Mouse (Mus musculus): ENCODE results near the gene Mybpc2. TPM values are rescaled to one million over a fixed set of nuclear protein-coding genes. Genes with fewer than 3 reads are reported as not detected.

Gene Mybpc2
- total RNA-seq, 1 experiment = 0.80 TPM

- in situ Hi-C loops (cut with MboI; ENCODE audit: low sequenced_read_pairs in 2 of 2, unreplicated experiment in 2 of 2) = no loop called here
- no peak for DNase-seq (ENCODE audit: low read depth, low spot score)
- TF ChIP-seq CHD2 (IDR thresholded peaks at IDR 0.05; ENCODE audit: low read depth, low read length) = no peak
- TF ChIP-seq ZC3H11A (IDR thresholded peaks at IDR 0.05; ENCODE audit: borderline replicate concordance, low read depth, low read length) = no peak
- TF ChIP-seq HCFC1 (IDR thresholded peaks at IDR 0.05; ENCODE audit: borderline replicate concordance, insufficient read depth, low read length) = no peak
- TF ChIP-seq ZNF384 (IDR thresholded peaks at IDR 0.05; ENCODE audit: low read depth, low read length) = no peak
- no peak for TF ChIP-seq MAFK (IDR thresholded peaks at IDR 0.05; ENCODE audit: insufficient read depth, low read depth, low read length)
- Histone ChIP-seq H3K36me3 (ENCODE audit: control insufficient read depth, insufficient read depth, low read length, poor library complexity, severe bottlenecking) (peaks cover 8% of the 10 kb centered on the region; the same call in 1 of the 2 replicates), H3K9ac (ENCODE audit: insufficient read depth, low read depth, low read length, poor library complexity, severe bottlenecking) (no peak overlapping the region), H3K4me3 (ENCODE audit: insufficient read depth in 1 of 2, low read depth in 1 of 2, low read length in 2 of 2, poor library complexity in 1 of 2, severe bottlenecking in 1 of 2) (no peak overlapping the region), H3K9me3 (ENCODE audit: control insufficient read depth, insufficient read depth, low read depth, low read length) (no peaks in the 10 kb centered on the region), H3K4me1 (ENCODE audit: control insufficient read depth in 2 of 2, insufficient read depth in 2 of 2, low read length in 2 of 2, poor library complexity in 1 of 2) (peaks cover 0 to 16% of the 10 kb centered on the region in 2 experiments; a peak in 1 of 4 replicates), H3K27ac (ENCODE audit: insufficient read depth, low read depth, low read length, poor library complexity, severe bottlenecking) (no peak overlapping the region)
Observed at GRCm38 (mm10) chr7:44484109-44484508, 40.3 kb downstream of the Mybpc2 start.

- Histone ChIP-seq H3K9ac (ENCODE audit: insufficient read depth, low read depth, low read length, poor library complexity, severe bottlenecking) (no peak overlapping the region), H3K4me1 (ENCODE audit: control insufficient read depth in 2 of 2, insufficient read depth in 2 of 2, low read length in 2 of 2, poor library complexity in 1 of 2) (peaks cover 0 to 16% of the 10 kb centered on the region in 2 experiments; a peak in 1 of 4 replicates), H3K36me3 (ENCODE audit: control insufficient read depth, insufficient read depth, low read length, poor library complexity, severe bottlenecking) (no peaks in the 10 kb centered on the region; the same call in 1 of the 2 replicates), H3K4me3 (ENCODE audit: insufficient read depth in 1 of 2, low read depth in 1 of 2, low read length in 2 of 2, poor library complexity in 1 of 2, severe bottlenecking in 1 of 2) (no peak overlapping the region), H3K9me3 (ENCODE audit: control insufficient read depth, insufficient read depth, low read depth, low read length) (no peaks in the 10 kb centered on the region), H3K27ac (ENCODE audit: insufficient read depth, low read depth, low read length, poor library complexity, severe bottlenecking) (no peak overlapping the region)
- in situ Hi-C loops (cut with MboI; ENCODE audit: low sequenced_read_pairs in 2 of 2, unreplicated experiment in 2 of 2) = no loop called here
- TF ChIP-seq MAFK (IDR thresholded peaks at IDR 0.05; ENCODE audit: insufficient read depth, low read depth, low read length) (no peak), ZNF384 (IDR thresholded peaks at IDR 0.05; ENCODE audit: low read depth, low read length) (no peak), CHD2 (IDR thresholded peaks at IDR 0.05; ENCODE audit: low read depth, low read length) (no peak), HCFC1 (IDR thresholded peaks at IDR 0.05; ENCODE audit: borderline replicate concordance, insufficient read depth, low read length) (no peak), ZC3H11A (IDR thresholded peaks at IDR 0.05; ENCODE audit: borderline replicate concordance, low read depth, low read length) (no peak)
- no peak for DNase-seq (ENCODE audit: low read depth, low spot score)
Observed at GRCm38 (mm10) chr7:44482836-44483435, 41.5 kb downstream of the Mybpc2 start.

GRCm38 (mm10) chr7:44475046-44475614, 49.3 kb downstream of the Mybpc2 start:
- Histone ChIP-seq H3K9ac (ENCODE audit: insufficient read depth, low read depth, low read length, poor library complexity, severe bottlenecking) (no peak overlapping the region), H3K9me3 (ENCODE audit: control insufficient read depth, insufficient read depth, low read depth, low read length) (no peaks in the 10 kb centered on the region), H3K4me1 (ENCODE audit: control insufficient read depth in 2 of 2, insufficient read depth in 2 of 2, low read length in 2 of 2, poor library complexity in 1 of 2) (peaks cover 0 to 9% of the 10 kb centered on the region in 2 experiments; a peak in 1 of 4 replicates), H3K4me3 (ENCODE audit: insufficient read depth in 1 of 2, low read depth in 1 of 2, low read length in 2 of 2, poor library complexity in 1 of 2, severe bottlenecking in 1 of 2) (no peak overlapping the region), H3K36me3 (ENCODE audit: control insufficient read depth, insufficient read depth, low read length, poor library complexity, severe bottlenecking) (no peaks in the 10 kb centered on the region), H3K27ac (ENCODE audit: insufficient read depth, low read depth, low read length, poor library complexity, severe bottlenecking) (no peak overlapping the region)
- TF ChIP-seq CHD2 (IDR thresholded peaks at IDR 0.05; ENCODE audit: low read depth, low read length) (no peak), ZNF384 (IDR thresholded peaks at IDR 0.05; ENCODE audit: low read depth, low read length) (no peak), MAFK (IDR thresholded peaks at IDR 0.05; ENCODE audit: insufficient read depth, low read depth, low read length) (no peak), ZC3H11A (IDR thresholded peaks at IDR 0.05; ENCODE audit: borderline replicate concordance, low read depth, low read length) (no peak), HCFC1 (IDR thresholded peaks at IDR 0.05; ENCODE audit: borderline replicate concordance, insufficient read depth, low read length) (no peak)
- in situ Hi-C loops (cut with MboI; ENCODE audit: low sequenced_read_pairs in 2 of 2, unreplicated experiment in 2 of 2) = no loop called here
- no peak for DNase-seq (ENCODE audit: low read depth, low spot score)

- Histone ChIP-seq H3K4me3 (ENCODE audit: insufficient read depth in 1 of 2, low read depth in 1 of 2, low read length in 2 of 2, poor library complexity in 1 of 2, severe bottlenecking in 1 of 2) (no peak overlapping the region), H3K9me3 (ENCODE audit: control insufficient read depth, insufficient read depth, low read depth, low read length) (no peaks in the 10 kb centered on the region), H3K9ac (ENCODE audit: insufficient read depth, low read depth, low read length, poor library complexity, severe bottlenecking) (no peak overlapping the region), H3K36me3 (ENCODE audit: control insufficient read depth, insufficient read depth, low read length, poor library complexity, severe bottlenecking) (no peaks in the 10 kb centered on the region), H3K27ac (ENCODE audit: insufficient read depth, low read depth, low read length, poor library complexity, severe bottlenecking) (no peak overlapping the region), H3K4me1 (ENCODE audit: control insufficient read depth in 2 of 2, insufficient read depth in 2 of 2, low read length in 2 of 2, poor library complexity in 1 of 2) (peaks cover 0 to 9% of the 10 kb centered on the region in 2 experiments; a peak in 1 of 4 replicates)
- DNase-seq (ENCODE audit: low read depth, low spot score) = no peak
- TF ChIP-seq HCFC1 (IDR thresholded peaks at IDR 0.05; ENCODE audit: borderline replicate concordance, insufficient read depth, low read length) (no peak), ZC3H11A (IDR thresholded peaks at IDR 0.05; ENCODE audit: borderline replicate concordance, low read depth, low read length) (no peak)
- in situ Hi-C loops (cut with MboI; ENCODE audit: low sequenced_read_pairs in 2 of 2, unreplicated experiment in 2 of 2) = no loop called here
Observed at GRCm38 (mm10) chr7:44474419-44474818, 50.0 kb downstream of the Mybpc2 start.

All from ES-E14 (cell line).